Mouse (Mus musculus) frontal cortex, adult (tissue): ENCODE data around the gene Anxa8.
A peak's percentile ranks its signal among the peaks of the same experiment; 100 is the strongest.

ENCODE experiments used
- ATAC-seq: cut with Nextera tagmentation; 2 replicates; pipeline ENCODE4 v1.9.2; 2017; ENCODE audit warnings: mild to moderate bottlenecking, moderate library complexity, mixed read lengths; ENCODE audit not compliant: low TSS enrichment

Anxa8 gene

DNA sequence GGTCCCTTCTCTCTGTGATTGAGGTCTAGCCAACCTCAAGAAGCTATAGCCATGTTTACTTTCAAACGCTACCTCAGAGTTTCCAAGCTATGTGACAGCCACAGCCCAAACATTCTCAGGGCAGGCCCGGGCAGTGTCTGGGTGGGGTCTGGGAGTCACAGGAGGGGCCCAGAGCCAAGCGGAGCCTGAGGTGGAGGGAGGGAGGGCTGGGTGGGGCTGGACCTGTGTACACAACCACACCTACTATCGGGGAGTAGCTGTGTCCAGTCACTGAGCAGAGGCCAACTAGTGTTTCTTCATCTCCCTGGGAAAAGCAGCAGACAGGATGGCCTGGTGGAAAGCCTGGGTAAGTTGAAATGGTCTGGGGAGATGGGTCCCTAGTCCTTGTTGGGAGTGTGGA, at the start of gene Anxa8:
Anxa8 (plus strand) TSS at position 251 of the 400 bp plus-strand sequence.
- ATAC-seq: no peak

DNA sequence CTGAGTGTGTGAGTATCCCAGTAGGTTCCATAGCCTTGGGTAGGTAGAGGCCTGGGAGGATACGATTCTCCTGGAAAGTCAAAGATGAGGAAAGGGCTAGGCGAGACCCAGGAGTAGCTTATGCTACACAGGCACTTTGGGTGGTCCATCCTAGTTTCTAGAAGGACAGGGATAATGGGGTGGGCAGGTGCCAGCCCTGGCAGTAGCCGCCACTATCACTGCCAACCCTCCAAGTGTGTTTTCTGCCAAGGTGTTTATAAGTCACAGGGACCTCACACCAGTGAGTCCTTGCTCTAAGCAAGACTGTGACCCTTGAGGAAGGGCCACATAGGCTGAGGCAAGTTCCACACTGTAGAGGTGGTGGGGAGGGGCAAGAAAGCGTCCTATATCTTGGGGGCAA, 44.5 kb upstream of the Anxa8 start:
- ATAC-seq: no peak

DNA sequence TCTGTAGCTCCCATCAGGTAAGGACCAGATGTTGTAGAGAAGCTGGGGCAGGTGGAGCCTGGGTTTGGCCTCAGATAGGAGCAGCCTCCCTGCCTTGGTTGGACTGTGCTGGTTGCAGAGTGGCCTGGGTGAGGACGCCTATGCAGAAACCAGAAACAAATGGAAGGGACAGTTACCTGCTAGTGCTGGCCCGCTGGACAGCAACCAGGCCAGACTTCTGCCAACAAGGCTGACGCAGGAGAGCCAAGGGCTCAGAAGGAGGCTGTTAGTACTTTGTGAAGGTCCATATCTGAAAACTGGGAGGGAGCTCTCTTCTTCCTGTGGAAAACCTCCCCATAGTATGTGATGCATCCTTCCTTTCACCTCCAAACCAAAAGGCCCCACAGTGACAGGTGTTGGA, 42.4 kb upstream of the Anxa8 start:
- no peak for ATAC-seq

DNA sequence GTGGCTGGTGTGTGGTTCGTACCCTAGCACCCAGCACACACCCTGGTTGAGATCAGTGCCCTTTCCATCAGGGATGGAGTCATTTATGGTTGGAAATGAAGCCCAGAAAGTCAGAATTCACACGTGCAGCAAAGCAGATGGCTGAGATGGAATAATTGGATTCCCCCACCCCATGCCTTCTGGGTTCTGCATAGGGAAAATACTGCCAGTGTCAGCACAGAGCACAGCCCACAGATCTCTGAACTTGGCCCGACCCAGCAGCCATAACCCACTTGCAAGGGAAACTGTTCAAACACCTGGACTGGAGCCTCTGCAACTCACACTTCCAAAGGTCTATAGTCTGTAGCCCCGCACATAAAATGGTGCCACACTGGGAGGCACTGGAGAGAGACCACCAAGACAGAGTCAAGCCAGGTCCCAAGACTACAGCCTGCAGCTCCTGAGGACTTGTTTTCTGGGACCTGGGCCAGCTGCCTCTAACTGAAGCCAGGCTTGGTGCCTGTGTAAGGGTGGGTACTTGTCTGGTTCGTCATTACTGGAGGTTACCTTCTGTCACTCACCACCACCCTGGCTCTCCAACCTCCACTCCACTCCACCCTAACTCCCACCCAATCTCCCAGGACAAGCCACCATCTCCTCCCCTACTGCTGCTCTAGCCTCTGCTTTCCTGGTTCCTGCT, 35.5 kb upstream of the Anxa8 start:
- no peak for ATAC-seq

DNA sequence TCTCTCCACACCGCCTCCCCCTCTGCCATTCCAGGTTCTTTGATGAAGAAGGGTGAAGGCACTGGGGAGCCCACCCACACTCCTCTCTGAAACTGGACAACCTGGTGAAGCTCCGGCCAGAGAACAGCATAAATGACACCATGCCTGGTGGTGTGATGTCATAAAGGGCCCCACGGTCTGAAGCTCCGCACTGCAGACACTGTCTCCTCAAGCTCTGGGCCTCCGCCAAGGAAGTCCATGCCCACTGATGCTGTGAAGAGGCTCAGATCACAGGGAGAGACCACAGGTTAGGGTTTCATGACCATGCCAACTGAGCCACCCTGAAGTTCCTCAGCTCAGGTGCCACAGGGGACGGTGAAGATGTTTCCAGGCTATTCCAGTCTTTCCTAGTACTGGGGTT, 33.3 kb upstream of the Anxa8 start, which contains the start of gene Antxrl:
Antxrl (plus strand) TSS at position 192 of the 400 bp plus-strand sequence.
- ATAC-seq: no peak

DNA sequence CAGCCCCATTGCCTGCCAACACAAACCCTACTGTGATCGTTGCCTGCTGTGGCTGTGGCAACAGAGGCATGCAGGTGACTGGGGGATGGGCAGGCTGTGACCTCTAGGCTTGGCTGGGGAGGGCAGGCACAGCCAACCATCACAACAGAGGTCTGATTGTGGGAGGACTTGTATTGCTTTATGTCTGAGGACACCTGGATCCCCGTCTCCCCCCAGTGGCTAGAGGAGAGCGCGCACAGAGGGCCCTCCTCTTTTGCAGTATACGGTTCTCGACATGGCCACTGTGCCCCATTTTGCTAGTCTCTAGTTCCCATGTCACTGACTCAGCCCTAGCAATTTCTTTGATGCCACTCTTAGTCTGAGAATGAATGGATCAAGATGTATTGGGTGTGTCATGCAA, 14.1 kb upstream of the Anxa8 start:
- ATAC-seq: no peak

DNA sequence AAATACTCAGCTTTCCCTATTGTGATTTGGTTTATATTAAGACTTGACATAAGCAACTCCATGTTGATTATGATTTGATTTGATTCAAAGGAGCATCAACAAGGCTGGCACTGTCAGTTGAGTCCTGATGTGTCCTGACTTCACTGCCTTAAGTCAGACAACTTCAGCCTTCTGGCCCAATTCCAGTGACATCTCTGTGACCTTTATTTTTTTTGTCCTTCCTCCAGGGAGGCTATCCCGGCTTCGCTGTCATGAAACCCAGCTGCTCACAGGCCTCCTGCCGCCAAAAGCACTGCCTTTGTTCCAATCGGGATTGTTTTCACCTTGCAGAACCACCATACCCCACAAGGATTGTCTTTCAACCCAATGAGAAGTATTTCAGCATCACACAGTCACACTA, 10.4 kb upstream of the Anxa8 start:
- no peak for ATAC-seq

DNA sequence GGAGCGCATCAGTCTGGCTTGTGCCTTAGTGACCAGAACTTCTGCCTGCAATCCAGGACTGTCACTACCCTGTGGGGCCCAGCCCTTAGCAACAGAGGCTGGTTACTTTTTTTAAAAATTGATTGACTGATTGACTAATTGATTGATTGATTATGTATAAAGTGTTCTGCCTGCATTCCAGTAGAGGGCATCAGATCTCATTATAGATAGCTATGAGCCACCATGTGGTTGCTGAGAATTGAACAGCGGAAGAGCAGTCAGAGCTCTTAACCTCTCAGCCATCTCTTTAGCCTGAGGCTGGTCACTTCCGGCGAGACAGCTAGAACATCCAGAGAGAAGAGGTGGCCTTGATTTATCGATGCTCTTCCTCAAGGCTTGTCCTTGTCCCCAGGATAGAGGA, 8.6 kb upstream of the Anxa8 start:
- ATAC-seq: no peak

DNA sequence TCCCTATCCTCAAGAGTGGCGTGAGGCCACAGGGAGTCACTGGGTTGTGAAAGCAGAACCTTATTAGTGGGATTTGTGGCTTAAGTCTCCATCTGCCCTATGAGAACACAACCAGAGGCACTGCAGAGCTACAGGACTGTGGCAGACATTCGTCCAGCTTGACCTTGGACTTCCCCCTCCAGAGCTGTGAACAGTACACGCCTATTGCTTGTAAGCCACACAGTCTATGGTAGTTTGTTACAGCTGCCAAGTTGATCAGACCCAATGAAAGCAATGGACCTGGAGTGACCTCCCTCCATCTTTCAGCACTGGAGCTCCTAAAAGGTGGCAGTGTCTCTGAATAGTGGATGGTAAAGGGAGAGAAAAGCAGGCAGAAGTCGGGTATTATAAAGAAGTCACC, 7.5 kb upstream of the Anxa8 start:
- no peak for ATAC-seq

DNA sequence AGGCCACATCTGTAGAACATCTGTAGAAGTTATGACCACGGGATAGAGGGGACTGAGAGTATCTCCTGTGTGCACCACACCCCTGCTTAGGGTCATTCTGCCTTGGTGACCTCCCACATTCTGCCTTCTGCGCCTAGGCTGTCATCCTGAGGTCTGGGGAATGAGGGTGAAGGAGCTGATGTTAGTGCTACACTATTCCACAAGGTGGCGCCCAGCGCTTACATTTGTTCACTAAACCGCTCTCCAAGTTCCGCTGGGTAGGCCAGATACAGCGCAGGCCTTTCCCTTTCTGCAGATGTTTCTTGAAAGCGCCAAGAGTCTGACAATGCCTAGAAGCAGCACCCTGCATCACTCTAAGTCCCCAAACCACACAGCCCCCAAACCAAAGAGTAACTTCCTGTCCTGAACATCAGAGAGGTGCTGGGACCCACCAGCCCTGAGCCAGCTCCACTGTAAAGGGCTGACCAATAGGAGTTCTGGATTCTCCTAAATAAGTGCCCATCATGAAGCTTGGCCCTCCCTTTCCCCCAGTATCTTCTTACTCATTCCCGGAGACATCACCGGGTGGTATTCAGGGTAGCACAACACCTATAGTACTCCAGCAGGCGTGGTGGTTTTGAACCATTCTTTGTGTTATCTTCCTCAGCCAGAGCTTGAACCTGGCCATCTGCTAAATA, 5.3 kb upstream of the Anxa8 start:
- ATAC-seq: peak; percentile 94

DNA sequence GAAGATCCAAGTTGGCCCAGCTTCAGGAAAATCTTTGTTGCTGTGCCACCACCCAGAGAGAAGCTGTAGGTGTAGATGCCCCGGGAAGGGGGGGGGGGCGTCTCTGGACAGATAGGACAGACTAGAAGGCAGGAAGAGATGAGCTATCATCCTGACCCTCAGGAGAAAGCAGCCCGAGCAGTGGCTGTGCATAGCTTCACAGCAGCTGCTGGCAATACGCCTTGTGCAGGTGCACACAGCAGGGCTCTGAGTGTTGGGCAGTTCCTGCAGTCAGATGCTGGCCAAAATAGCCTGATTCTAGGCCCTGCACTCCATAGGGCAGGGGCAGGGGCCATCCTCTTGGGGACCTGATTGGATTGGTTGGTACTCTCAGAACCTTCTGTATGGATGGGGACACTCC, 1.0 kb downstream of the Anxa8 start:
- no peak for ATAC-seq

DNA sequence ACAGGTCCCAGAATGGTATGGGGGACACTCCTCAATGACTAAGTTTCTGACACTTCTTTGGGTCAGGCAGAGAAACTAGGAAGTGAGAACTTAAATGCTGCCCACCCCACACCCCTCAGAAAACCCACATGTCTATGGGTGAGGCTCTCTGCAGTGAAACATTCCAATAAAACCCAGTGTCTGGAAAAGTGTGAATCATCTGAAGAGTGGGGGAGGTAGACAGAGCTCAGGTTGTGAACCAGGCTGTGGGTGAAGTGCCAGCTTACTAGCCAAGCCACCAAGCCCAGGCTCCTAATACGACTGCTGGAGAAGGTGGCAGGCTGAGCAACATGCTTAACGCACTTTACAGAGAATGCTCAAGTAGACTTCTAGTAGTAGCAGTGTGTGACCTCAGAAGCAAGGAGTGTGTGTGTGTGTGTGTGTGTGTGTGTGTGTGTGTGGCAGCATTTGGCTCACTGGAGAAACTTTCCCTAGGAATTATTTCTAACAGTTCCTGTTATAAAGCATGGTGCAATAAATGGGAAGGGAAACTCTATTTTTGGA, 2.1 kb downstream of the Anxa8 start:
- ATAC-seq: no peak

DNA sequence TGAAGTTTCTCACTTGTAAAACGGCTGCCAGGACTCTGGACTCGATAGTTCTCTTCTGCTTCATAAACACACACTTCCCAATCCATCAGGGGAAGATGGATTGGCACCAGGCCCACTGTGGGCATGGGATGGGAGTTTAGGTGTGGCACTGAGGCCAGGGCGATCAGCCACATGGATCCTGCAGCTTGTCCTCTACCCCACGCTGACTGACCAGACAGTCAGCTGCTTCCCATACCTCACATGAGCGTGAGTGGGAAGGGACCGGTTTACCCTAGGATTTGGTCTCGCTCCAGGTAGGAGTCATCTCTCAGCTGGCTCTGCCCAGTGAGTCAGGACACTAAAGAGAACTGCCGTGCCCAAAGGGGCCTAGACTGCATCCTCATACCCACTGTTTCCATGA, 4.0 kb downstream of the Anxa8 start:
- no peak for ATAC-seq

DNA sequence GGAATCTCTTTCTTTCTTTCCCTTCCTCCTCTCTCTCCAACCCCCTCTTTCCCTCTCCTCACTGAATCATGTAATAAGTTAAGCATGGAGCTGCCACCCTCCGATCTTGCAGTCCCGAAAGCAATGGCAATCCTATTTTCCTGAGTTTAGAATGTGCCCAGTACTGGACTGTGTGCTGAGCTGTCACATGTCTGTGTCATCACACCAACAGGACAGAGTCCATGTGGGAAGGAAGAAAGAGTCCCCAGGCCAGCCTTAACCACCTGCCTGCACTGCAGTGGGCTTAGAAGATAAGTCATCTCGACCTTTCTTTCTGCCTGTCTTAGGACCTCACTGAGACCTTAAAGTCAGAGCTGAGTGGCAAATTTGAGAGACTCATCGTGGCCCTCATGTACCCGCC, 5.7 kb downstream of the Anxa8 start:
- ATAC-seq: no peak

DNA sequence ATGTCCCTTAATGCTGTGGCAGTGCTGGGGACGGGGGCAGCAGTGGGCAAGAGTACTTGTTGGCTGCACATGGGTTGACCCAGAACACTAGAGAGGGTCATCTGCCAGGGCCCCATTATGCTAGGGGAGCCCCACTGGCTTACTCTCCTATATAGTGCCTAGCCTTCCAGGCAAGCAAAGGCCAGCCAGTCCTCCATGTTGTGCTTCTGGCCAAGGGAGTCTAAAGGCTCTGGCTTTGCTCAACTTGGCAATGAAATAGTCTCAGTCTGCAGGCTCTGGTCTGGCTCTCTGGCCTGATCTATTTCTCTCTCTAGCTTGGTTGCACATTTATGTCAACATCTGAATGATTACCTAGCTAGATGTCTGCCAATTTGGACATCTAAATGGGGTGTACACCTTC, 7.1 kb downstream of the Anxa8 start:
- no peak for ATAC-seq

DNA sequence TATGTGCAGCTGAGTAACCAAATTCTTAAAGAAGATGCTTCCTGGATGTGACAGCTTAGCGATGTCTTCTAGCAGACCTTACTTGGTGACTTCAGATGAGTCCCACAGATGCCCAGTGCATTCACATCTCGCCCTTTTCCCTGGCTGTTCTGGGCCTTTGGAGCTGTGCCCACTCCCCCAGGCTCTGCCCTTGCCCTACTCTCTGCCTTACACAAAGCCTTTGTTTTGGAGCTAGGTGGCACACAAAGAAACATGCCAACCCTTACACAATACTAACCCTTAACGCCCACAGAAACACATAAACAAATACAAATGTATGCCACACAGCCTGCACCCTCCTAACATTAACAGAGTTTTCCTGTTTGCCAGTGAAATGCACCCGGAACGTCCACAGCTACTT, 10.4 kb downstream of the Anxa8 start:
- no peak for ATAC-seq

DNA sequence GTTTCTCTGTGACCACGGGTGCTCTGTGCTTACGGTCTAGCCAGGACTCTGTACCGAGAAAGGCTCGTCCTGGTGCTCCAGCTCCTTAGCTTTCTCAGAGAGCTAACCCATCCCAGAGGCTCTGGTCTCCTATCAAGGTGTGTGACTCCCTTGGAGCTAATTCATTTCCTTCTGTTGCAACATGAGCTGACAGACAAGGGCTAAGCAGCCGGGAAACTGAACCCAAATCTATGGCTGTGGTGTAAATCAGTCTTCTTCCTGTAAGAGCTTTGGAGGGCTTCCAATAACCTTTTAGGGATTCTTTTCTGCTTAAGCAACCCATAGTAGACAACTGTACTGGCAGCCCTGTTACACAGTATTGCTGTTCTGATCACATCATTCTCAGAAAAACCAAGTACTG, 16.8 kb downstream of the Anxa8 start, which contains the start of gene A630023A22Rik:
A630023A22Rik (minus strand) TSS at position 154 of the 400 bp plus-strand sequence.
- ATAC-seq: no peak

DNA sequence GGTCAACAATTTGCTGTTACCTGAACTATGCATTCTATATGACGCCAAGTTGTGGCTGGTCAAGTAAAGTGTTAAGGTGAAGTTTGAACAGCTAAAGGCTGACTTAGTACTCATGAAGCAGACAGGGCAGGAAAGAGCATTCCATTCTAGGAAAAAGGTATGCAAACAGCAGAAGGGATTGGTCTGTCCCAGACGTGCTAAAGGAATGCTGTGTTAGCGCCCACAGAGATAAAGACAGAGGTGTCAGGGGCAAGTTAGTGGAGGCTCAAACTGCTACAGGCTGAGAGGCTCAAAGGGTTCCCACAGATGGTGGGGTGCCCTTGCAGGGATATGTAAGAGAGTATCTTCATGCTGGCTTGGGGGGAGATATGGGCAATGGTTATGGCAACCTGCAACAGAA, 18.1 kb downstream of the Anxa8 start:
- no peak for ATAC-seq

DNA sequence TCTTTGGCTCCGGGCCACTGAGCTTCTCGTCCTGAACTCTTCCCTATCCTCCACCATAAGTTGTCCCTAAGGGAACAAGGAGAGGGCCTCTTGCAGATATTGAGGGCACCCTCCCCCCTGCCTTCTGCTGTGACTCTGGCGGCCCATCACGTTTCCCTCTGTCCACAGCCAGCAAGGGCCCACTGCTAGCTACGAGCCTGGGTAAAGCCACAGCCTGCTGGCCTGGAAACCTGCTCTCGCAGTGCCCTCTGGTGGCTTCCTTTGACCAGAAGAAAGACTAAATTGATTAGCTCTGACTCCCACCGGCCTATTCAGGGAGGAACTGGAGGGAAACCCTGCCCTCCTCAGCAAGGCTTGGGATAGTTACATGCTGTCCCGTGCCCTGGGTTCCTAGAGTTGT, 19.1 kb downstream of the Anxa8 start:
- ATAC-seq: peak; percentile 76

DNA sequence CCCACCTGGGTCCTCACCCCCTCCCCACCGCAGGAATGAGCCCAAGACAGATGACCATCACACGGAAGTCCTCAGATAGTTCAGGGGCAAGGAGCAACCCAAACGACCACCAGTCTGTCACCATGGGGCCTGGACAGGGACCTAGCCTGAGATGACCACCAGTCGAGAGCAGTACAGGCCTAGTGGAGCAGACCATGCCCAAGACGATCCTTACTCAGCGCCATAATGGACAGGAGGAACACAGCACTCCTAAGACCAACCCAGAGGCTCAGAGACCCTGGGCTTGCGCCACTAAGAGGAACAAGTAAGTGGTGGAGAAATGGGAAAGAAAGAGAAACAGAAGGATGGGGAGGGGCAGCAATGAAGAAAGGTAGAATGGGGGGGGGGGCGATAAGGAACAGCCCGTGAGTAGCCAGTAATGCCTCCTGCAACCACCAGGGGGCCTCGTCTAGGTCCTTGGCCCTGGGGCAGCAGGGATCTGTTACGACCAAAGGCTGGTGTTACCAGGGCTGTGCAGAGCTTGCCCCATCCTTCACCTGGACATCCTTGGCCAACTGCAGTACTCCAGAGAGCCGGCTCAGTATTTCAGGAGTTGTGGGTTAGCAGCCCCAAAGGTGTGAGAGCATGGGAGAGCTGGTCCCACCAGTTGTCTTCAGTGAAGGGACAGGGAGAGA, 20.7 kb downstream of the Anxa8 start:
- ATAC-seq: no peak

DNA sequence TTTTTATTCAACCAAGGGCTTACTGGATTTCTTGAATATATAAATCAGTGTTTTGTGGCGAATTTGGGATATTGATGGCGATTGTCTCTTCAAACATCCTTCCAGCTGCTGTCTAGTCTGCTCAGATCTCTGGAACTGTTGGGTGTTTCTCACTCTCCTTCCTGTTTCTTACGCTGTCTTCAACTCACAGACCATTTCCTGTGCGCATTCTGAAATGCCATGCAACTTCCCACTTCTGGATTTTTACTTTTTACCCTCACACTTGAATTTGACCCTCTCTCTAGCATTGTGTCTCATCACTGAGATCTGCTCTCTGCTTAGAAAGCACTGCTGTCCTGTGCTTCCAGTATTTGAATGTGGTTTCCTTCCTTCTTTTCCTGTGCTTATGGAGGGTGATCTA, 21.8 kb downstream of the Anxa8 start:
- ATAC-seq: no peak

DNA sequence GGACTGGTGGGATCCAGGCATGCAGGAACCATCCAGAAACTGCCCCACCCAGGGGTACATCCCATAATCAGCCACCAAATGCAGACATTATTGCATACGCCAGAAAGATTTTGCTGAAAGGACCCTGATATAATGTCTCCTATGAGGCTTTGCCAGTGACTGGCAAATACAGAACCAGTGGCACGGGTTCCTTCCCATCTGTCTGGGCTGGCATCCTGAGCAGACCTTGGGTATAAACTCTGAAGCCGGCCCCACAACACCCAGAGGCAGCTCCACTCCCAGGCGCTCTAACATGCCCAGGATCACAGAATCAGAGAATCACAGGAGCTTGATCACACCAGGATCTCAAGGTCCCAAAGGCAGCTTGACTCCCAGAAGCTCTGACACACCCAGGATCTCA, 28.5 kb downstream of the Anxa8 start:
- ATAC-seq: no peak
